Mouse (Mus musculus): Measurements from ENCODE around the gene Stip1. TPM values are rescaled to one million over a fixed set of nuclear protein-coding genes. Genes with fewer than 3 reads are reported as not detected.

The Stip1 gene
- polyA plus RNA-seq (2014; fragmentation: Illumina TruSeq; extraction: RNeasy Lipid Tissue Mini Kit (QIAGEN cat#74804); ENCODE audit: low read depth, low replicate concordance) = 65.5 TPM

GRCm38 (mm10) chr19:7039841-7040636 is at the start of gene Stip1:
TSS of gene Stip1 (minus strand) at chr19:7039967.

GRCm38 (mm10) chr19:7056248-7057087 is 16.7 kb upstream of the Stip1 start, which contains the start of gene Macrod1:
TSS of gene Macrod1 (plus strand) at chr19:7056810.

GRCm38 (mm10) chr19:7019191-7019590 is 20.6 kb downstream of the Stip1 start, which contains the start of gene Fermt3:
TSS of gene Fermt3 (minus strand) at chr19:7019469.

GRCm38 (mm10) chr19:6996006-6996405 is 43.8 kb downstream of the Stip1 start, which contains the start of the genes Nudt22 and Trpt1:
TSS of gene Nudt22 (minus strand) at chr19:6996117.
TSS of gene Trpt1 (plus strand) at chr19:6996131.

GRCm38 (mm10) chr19:6992011-6992858 is 47.5 kb downstream of the Stip1 start, which contains the start of gene Dnajc4:
TSS of gene Dnajc4 (minus strand) at chr19:6992572.

GRCm38 (mm10) chr19:6987061-6987903 is 52.5 kb downstream of the Stip1 start, which contains the start of gene Vegfb:
TSS of gene Vegfb (minus strand) at chr19:6987651.

GRCm38 (mm10) chr19:6980381-6981093 is 59.2 kb downstream of the Stip1 start, which contains the start of gene Fkbp2:
TSS of gene Fkbp2 (minus strand) at chr19:6980501.

GRCm38 (mm10) chr19:6975537-6976521 is 63.9 kb downstream of the Stip1 start, which contains the start of gene Plcb3:
TSS of gene Plcb3 (minus strand) at chr19:6976470.

GRCm38 (mm10) chr19:6974211-6975205 is 65.3 kb downstream of the Stip1 start, which contains the start of gene Ppp1r14b:
TSS of gene Ppp1r14b (plus strand) at chr19:6974968.

Other genes starting within 250 kb of the Stip1 start
- gene Rps6ka4, start 199.3 kb downstream of the Stip1 start, polyA plus RNA-seq (2014; fragmentation: Illumina TruSeq; extraction: RNeasy Lipid Tissue Mini Kit (QIAGEN cat#74804); ENCODE audit: low read depth, low replicate concordance) = 20.0 TPM
- 2.5 TPM for gene Ccdc88b, start 181.8 kb downstream of the Stip1 start, polyA plus RNA-seq (2014; fragmentation: Illumina TruSeq; extraction: RNeasy Lipid Tissue Mini Kit (QIAGEN cat#74804); ENCODE audit: low read depth, low replicate concordance)
- 56.4 TPM for gene Trmt112, start 130.3 kb downstream of the Stip1 start, polyA plus RNA-seq (2014; fragmentation: Illumina TruSeq; extraction: RNeasy Lipid Tissue Mini Kit (QIAGEN cat#74804); ENCODE audit: low read depth, low replicate concordance)
- 299 TPM for gene Prdx5, start 129.9 kb downstream of the Stip1 start, polyA plus RNA-seq (2014; fragmentation: Illumina TruSeq; extraction: RNeasy Lipid Tissue Mini Kit (QIAGEN cat#74804); ENCODE audit: low read depth, low replicate concordance)
- gene Esrra, start 118.2 kb downstream of the Stip1 start, polyA plus RNA-seq (2014; fragmentation: Illumina TruSeq; extraction: RNeasy Lipid Tissue Mini Kit (QIAGEN cat#74804); ENCODE audit: low read depth, low replicate concordance) = 28.7 TPM
- gene Catsperz, start 114.6 kb downstream of the Stip1 start, polyA plus RNA-seq (2014; fragmentation: Illumina TruSeq; extraction: RNeasy Lipid Tissue Mini Kit (QIAGEN cat#74804); ENCODE audit: low read depth, low replicate concordance) = 10.1 TPM
- gene Kcnk4, start 105.5 kb downstream of the Stip1 start, polyA plus RNA-seq (2014; fragmentation: Illumina TruSeq; extraction: RNeasy Lipid Tissue Mini Kit (QIAGEN cat#74804); ENCODE audit: low read depth, low replicate concordance) = 0.31 TPM
- gene Bad, start 98.1 kb downstream of the Stip1 start, polyA plus RNA-seq (2014; fragmentation: Illumina TruSeq; extraction: RNeasy Lipid Tissue Mini Kit (QIAGEN cat#74804); ENCODE audit: low read depth, low replicate concordance) = 54.0 TPM
- 57.9 TPM for gene Gpr137, start 97.5 kb downstream of the Stip1 start, polyA plus RNA-seq (2014; fragmentation: Illumina TruSeq; extraction: RNeasy Lipid Tissue Mini Kit (QIAGEN cat#74804); ENCODE audit: low read depth, low replicate concordance)
- gene Ppp1r14b, start 65.0 kb downstream of the Stip1 start, polyA plus RNA-seq (2014; fragmentation: Illumina TruSeq; extraction: RNeasy Lipid Tissue Mini Kit (QIAGEN cat#74804); ENCODE audit: low read depth, low replicate concordance) = 81.3 TPM
- gene Plcb3, start 63.5 kb downstream of the Stip1 start, polyA plus RNA-seq (2014; fragmentation: Illumina TruSeq; extraction: RNeasy Lipid Tissue Mini Kit (QIAGEN cat#74804); ENCODE audit: low read depth, low replicate concordance) = 38.0 TPM
- gene Fkbp2, start 59.5 kb downstream of the Stip1 start, polyA plus RNA-seq (2014; fragmentation: Illumina TruSeq; extraction: RNeasy Lipid Tissue Mini Kit (QIAGEN cat#74804); ENCODE audit: low read depth, low replicate concordance) = 204 TPM
- 60.0 TPM for gene Vegfb, start 52.3 kb downstream of the Stip1 start, polyA plus RNA-seq (2014; fragmentation: Illumina TruSeq; extraction: RNeasy Lipid Tissue Mini Kit (QIAGEN cat#74804); ENCODE audit: low read depth, low replicate concordance)
- 40.7 TPM for gene Dnajc4, start 47.4 kb downstream of the Stip1 start, polyA plus RNA-seq (2014; fragmentation: Illumina TruSeq; extraction: RNeasy Lipid Tissue Mini Kit (QIAGEN cat#74804); ENCODE audit: low read depth, low replicate concordance)
- gene Nudt22, start 43.9 kb downstream of the Stip1 start, polyA plus RNA-seq (2014; fragmentation: Illumina TruSeq; extraction: RNeasy Lipid Tissue Mini Kit (QIAGEN cat#74804); ENCODE audit: low read depth, low replicate concordance) = 23.3 TPM
- gene Trpt1, start 43.8 kb downstream of the Stip1 start, polyA plus RNA-seq (2014; fragmentation: Illumina TruSeq; extraction: RNeasy Lipid Tissue Mini Kit (QIAGEN cat#74804); ENCODE audit: low read depth, low replicate concordance) = 11.9 TPM
- gene Fermt3, start 20.5 kb downstream of the Stip1 start, polyA plus RNA-seq (2014; fragmentation: Illumina TruSeq; extraction: RNeasy Lipid Tissue Mini Kit (QIAGEN cat#74804); ENCODE audit: low read depth, low replicate concordance) = 10.2 TPM
- gene Macrod1, start 16.8 kb upstream of the Stip1 start, polyA plus RNA-seq (2014; fragmentation: Illumina TruSeq; extraction: RNeasy Lipid Tissue Mini Kit (QIAGEN cat#74804); ENCODE audit: low read depth, low replicate concordance) = 26.8 TPM
- gene Flrt1, start 65.8 kb upstream of the Stip1 start, polyA plus RNA-seq (2014; fragmentation: Illumina TruSeq; extraction: RNeasy Lipid Tissue Mini Kit (QIAGEN cat#74804); ENCODE audit: low read depth, low replicate concordance) = 0.72 TPM
- 73.7 TPM for gene Otub1, start 166.3 kb upstream of the Stip1 start, polyA plus RNA-seq (2014; fragmentation: Illumina TruSeq; extraction: RNeasy Lipid Tissue Mini Kit (QIAGEN cat#74804); ENCODE audit: low read depth, low replicate concordance)
- 781 TPM for gene Cox8a, start 177.6 kb upstream of the Stip1 start, polyA plus RNA-seq (2014; fragmentation: Illumina TruSeq; extraction: RNeasy Lipid Tissue Mini Kit (QIAGEN cat#74804); ENCODE audit: low read depth, low replicate concordance)
- gene Naa40, start 201.2 kb upstream of the Stip1 start, polyA plus RNA-seq (2014; fragmentation: Illumina TruSeq; extraction: RNeasy Lipid Tissue Mini Kit (QIAGEN cat#74804); ENCODE audit: low read depth, low replicate concordance) = 31.2 TPM
- 8.1 TPM for gene Rcor2, start 227.4 kb upstream of the Stip1 start, polyA plus RNA-seq (2014; fragmentation: Illumina TruSeq; extraction: RNeasy Lipid Tissue Mini Kit (QIAGEN cat#74804); ENCODE audit: low read depth, low replicate concordance)

Data from adipose tissue, adult 10 weeks (tissue).